Mouse (Mus musculus) thymus, adult 2 months (tissue): ENCODE results near the gene Mad1l1. TPM values are rescaled to one million over a fixed set of nuclear protein-coding genes. Genes with fewer than 3 reads are reported as not detected.

Experiments used
- DNase-seq: peaks from one replicate; pipeline ENCODE4 v3.0.0; 2021
- H3K27ac ChIP-seq: fragments of 200-500 bp; 2 replicates; pipeline ENCODE4 v1.5.1; 2012; ENCODE audit warnings: low read length, control low read depth; ENCODE audit not compliant: control insufficient read depth, insufficient read depth
- H3K27me3 ChIP-seq: fragments of 200-500 bp; 2 replicates; pipeline ENCODE4 v1.6.1; 2012; ENCODE audit warnings: mild to moderate bottlenecking, low read length, moderate library complexity, mixed read lengths; ENCODE audit not compliant: control insufficient read depth, insufficient read depth
- H3K36me3 ChIP-seq: fragments of 200-500 bp; 2 replicates; pipeline ENCODE4 v1.6.1; 2012; ENCODE audit warnings: mild to moderate bottlenecking, low read length, moderate library complexity; ENCODE audit not compliant: control insufficient read depth, insufficient read depth
- H3K4me1 ChIP-seq: fragments of 200-500 bp; replicated peaks from 2 replicates; pipeline ENCODE4 v1.6.1; 2012; ENCODE audit warnings: low read length; ENCODE audit not compliant: control insufficient read depth, insufficient read depth
- H3K4me3 ChIP-seq: fragments of 200-500 bp; 2 replicates; pipeline ENCODE4 v1.5.1; 2012; ENCODE audit warnings: mild to moderate bottlenecking, low read length, control low read depth, moderate library complexity; ENCODE audit not compliant: control insufficient read depth, insufficient read depth
- CTCF ChIP-seq: fragments of 200-500 bp; IDR thresholded peaks from 2 replicates; pipeline ENCODE4 v1.5.1; 2012; ENCODE audit warnings: mild to moderate bottlenecking, control low read depth, low read length, moderate library complexity, borderline replicate concordance; ENCODE audit not compliant: control insufficient read depth, poor library complexity, insufficient read depth; ENCODE audit errors: extremely low read depth
- POLR2A ChIP-seq: fragments of 200-500 bp; IDR thresholded peaks from 2 replicates; pipeline ENCODE4 v1.6.1; 2012; ENCODE audit warnings: mild to moderate bottlenecking, low read length, control low read depth, moderate library complexity; ENCODE audit not compliant: control insufficient read depth, poor library complexity, insufficient read depth; ENCODE audit errors: extremely low read depth
- WGBS: fragments of 180-500 bp; shearing (Covaris S2); methylation state at CpG from one replicate; pipeline ENCODE4 v1.1.7; 2018; 5-methylcytosine and 5-hydroxymethylcytosine counted together
- polyA plus RNA-seq: library from polyadenylated mRNA; depleted of rRNA; stranded (reverse); fragments of >200 nt; gene quantifications from 2 replicates; pipeline ENCODE4 v1.2.3, GENCODE M21; 2012

Mad1l1 gene
- polyA plus RNA-seq, 1 experiment, result 252 TPM

GRCm38 (mm10) chr5:140257439-140257838, 63.9 kb downstream of the Mad1l1 start:
- Histone ChIP-seq H3K4me1 (peaks cover 80% of the 10 kb centered on the region), H3K4me3 (peak overlapping the region; percentile 36), H3K27me3 (no peaks in the 10 kb centered on the region), H3K27ac (peak overlapping the region; percentile 80), H3K36me3 (peaks cover 9% of the 10 kb centered on the region; the same call in 1 of the 2 replicates)
- TF ChIP-seq CTCF (no peak), POLR2A (no peak)
- DNase-seq, result no peak
- 89% methylated on average over 5 of the region's 5 CpGs for WGBS

- TF ChIP-seq CTCF (no peak), POLR2A (no peak)
- Histone ChIP-seq H3K27me3 (no peaks in the 10 kb centered on the region), H3K36me3 (peaks cover 12% of the 10 kb centered on the region; the same call in 1 of the 2 replicates), H3K4me3 (peak overlapping the region; percentile 19), H3K4me1 (peaks cover 84% of the 10 kb centered on the region), H3K27ac (peak overlapping the region; percentile 80; the same call in 1 of the 2 replicates)
- whole genome bisulfite sequencing, result 93% methylated on average over 10 of the region's 10 CpGs
- no peak for DNase-seq
Observed at GRCm38 (mm10) chr5:140256685-140257084, 64.7 kb downstream of the Mad1l1 start.

- Histone ChIP-seq H3K4me1 (peaks cover 84% of the 10 kb centered on the region), H3K4me3 (no peak overlapping the region), H3K27ac (no peak overlapping the region), H3K36me3 (peaks cover 12% of the 10 kb centered on the region; the same call in 1 of the 2 replicates), H3K27me3 (no peaks in the 10 kb centered on the region)
- 96% methylated on average over 5 of the region's 5 CpGs for WGBS
- no peak for DNase-seq
- TF ChIP-seq POLR2A (no peak), CTCF (no peak)
Observed at GRCm38 (mm10) chr5:140255265-140255664, 66.1 kb downstream of the Mad1l1 start.

GRCm38 (mm10) chr5:140254656-140255055, 66.7 kb downstream of the Mad1l1 start:
- WGBS, result 100% methylated on average over 1 of the region's 1 CpGs
- H3K27me3 ChIP-seq, result no peaks in the 10 kb centered on the region

GRCm38 (mm10) chr5:140251989-140252388, 69.4 kb downstream of the Mad1l1 start:
- no peaks in the 10 kb centered on the region for H3K27me3 ChIP-seq
- no peak for DNase-seq
- no peak for TF ChIP-seq CTCF
- TF ChIP-seq POLR2A, result no peak
- peaks cover 87% of the 10 kb centered on the region for H3K4me1 ChIP-seq
- H3K27ac ChIP-seq, result no peak overlapping the region
- peaks cover 12% of the 10 kb centered on the region; the same call in 1 of the 2 replicates for H3K36me3 ChIP-seq
- no peak overlapping the region for H3K4me3 ChIP-seq
- 98% methylated on average over 2 of the region's 2 CpGs for WGBS

More at GRCm38 (mm10) chr5:140254656-140255055, 66.7 kb downstream of the Mad1l1 start:
- Histone ChIP-seq H3K27ac (peak overlapping the region; percentile 57; the same call in 1 of the 2 replicates), H3K4me1 (peaks cover 86% of the 10 kb centered on the region), H3K36me3 (peaks cover 12% of the 10 kb centered on the region; the same call in 1 of the 2 replicates), H3K4me3 (no peak overlapping the region)
- TF ChIP-seq POLR2A (no peak), CTCF (no peak)
- DNase-seq, result no peak

- Histone ChIP-seq H3K4me1 (peaks cover 80% of the 10 kb centered on the region), H3K36me3 (peaks cover 6% of the 10 kb centered on the region; the same call in 1 of the 2 replicates), H3K27me3 (no peaks in the 10 kb centered on the region), H3K27ac (no peak overlapping the region), H3K4me3 (no peak overlapping the region)
- DNase-seq, result no peak
- TF ChIP-seq POLR2A (no peak), CTCF (no peak)
- 93% methylated on average over 3 of the region's 3 CpGs for WGBS
Observed at GRCm38 (mm10) chr5:140250370-140250769, 71.0 kb downstream of the Mad1l1 start.

- no peaks in the 10 kb centered on the region for H3K27me3 ChIP-seq
- WGBS, result 97% methylated on average over 6 of the region's 6 CpGs
- H3K4me3 ChIP-seq, result no peak overlapping the region
- DNase-seq, result no peak
- no peak for TF ChIP-seq POLR2A
- no peak for TF ChIP-seq CTCF
- H3K36me3 ChIP-seq, result peaks cover 6% of the 10 kb centered on the region; the same call in 1 of the 2 replicates
- H3K4me1 ChIP-seq, result peaks cover 80% of the 10 kb centered on the region
- peak overlapping the region; percentile 8; the same call in 1 of the 2 replicates for H3K27ac ChIP-seq
Observed at GRCm38 (mm10) chr5:140249359-140250062, 71.8 kb downstream of the Mad1l1 start.
